ENCODE assay signal across 8 mouse cellular contexts in genomic region chr12:86402718-86403117, GRCm38 (mm10). TPM values are rescaled to one million over a fixed set of nuclear protein-coding genes. Genes with fewer than 3 reads are reported as not detected.
DNase-seq lines count a peak whose midpoint lies in the region; ATAC-seq lines count a peak whose summit lies in the region.

No protein-coding gene starts in this region.

- H3K4me3 ChIP-seq in hindbrain, embryonic 15.5 days, result no peak overlapping the region

- DNase-seq in MN1 (ENCODE audit: low spot score), result peak; percentile 69
- DNase-seq in cerebellum, adult 9-11 months, result peak; percentile 66
- peak; percentile 60 for DNase-seq in gastrocnemius, adult 18-20 months (ENCODE audit: low spot score)
- DNase-seq in left cerebral cortex, adult 11 months (ENCODE audit: low spot score), result peak; percentile 17
- peak; percentile 77 for DNase-seq in lung, postnatal 36 days
- peak; percentile 66 for DNase-seq in right cerebral cortex, adult 18-20 months
- peak; percentile 60 for DNase-seq in urinary bladder, adult 2 months (ENCODE audit: low spot score)

- 7% methylated on average over 21 of the region's 21 CpGs for WGBS in hindbrain, embryonic 15.5 days

- no peaks in the 10 kb centered on the region for H3K9me3 ChIP-seq in hindbrain, embryonic 15.5 days

- H3K4me2 ChIP-seq in hindbrain, embryonic 15.5 days, result peak overlapping the region; percentile 50

- no peak overlapping the region for H3K9ac ChIP-seq in hindbrain, embryonic 15.5 days

- H3K27me3 ChIP-seq in hindbrain, embryonic 15.5 days, result peaks cover 9% of the 10 kb centered on the region; the same call in 1 of the 2 replicates

- H3K27ac ChIP-seq in hindbrain, embryonic 15.5 days (replicated peaks), result no peak overlapping the region

- no peaks in the 10 kb centered on the region for H3K36me3 ChIP-seq in hindbrain, embryonic 15.5 days

- peaks cover 8% of the 10 kb centered on the region; the same call in 1 of the 2 replicates for H3K4me1 ChIP-seq in hindbrain, embryonic 15.5 days (replicated peaks)

- peak; percentile 78 for ATAC-seq in hindbrain, embryonic 15.5 days (ENCODE audit: low FRiP score, low read depth)

RNA-seq across cellular contexts. Expression of gene Esrrb, which starts 41.8 kb away (rescaled TPM):
- total RNA-seq in gastrocnemius, adult 18-20 months (2021), result 1 to 10 TPM; 5.8 to 9.9 TPM
- 4.8 and 7.2 TPM in 2 replicates for polyA plus RNA-seq in hindbrain, embryonic 15.5 days (2015; fragmentation: Nextera tagmentation; extraction: Ambion mirVana)
- polyA plus RNA-seq in urinary bladder, adult 2 months (2012; rRNA removed), result 0.01 and 0.04 TPM in 2 replicates

Comparison
In these comparisons a context has a peak if more than half of its experiments do, and no peak if none do; other contexts are left out.
1. DNase-seq: peak in every context shown above with its lines; median percentile 77 in lung, postnatal 36 days; 69 in MN1; 66 in cerebellum, adult 9-11 months; 66 in right cerebral cortex, adult 18-20 months; 60 in gastrocnemius, adult 18-20 months; 60 in urinary bladder, adult 2 months; 17 in left cerebral cortex, adult 11 months.